Mouse (Mus musculus) cerebellum, adult 9-11 months (tissue): ENCODE results near the gene Aspscr1.

Experiments
- DNase-seq: peaks from one replicate; pipeline ENCODE4 v3.0.0; 2022

Aspscr1 gene

GRCm38 (mm10) chr11:120684660-120685059 lies 11.9 kb downstream of the Aspscr1 start:
- DNase-seq = no peak

GRCm38 (mm10) chr11:120686650-120687272 lies 14.0 kb downstream of the Aspscr1 start:
- DNase-seq = no peak

DNA sequence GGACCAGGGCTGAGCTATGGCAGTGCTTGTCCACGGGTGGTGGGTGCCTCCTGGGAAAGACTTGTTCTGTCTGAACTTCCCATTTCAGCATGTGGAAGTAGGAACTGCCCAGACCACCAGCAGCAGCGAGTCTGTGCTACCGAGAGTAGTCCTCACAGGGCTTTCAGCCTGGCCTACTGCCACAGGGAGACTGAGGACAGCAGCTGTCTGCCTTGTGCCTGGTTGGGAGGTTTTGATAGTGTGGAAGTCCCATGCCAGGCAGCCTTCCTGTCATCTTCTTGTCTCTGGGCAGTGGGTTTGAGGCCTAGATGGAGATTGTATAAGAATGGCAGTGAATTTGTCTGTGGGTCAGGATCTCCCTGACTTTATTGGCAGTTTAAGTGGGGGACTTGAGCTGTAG lies 16.6 kb downstream of the Aspscr1 start:
- no peak for DNase-seq

GRCm38 (mm10) chr11:120692471-120693011 lies 19.8 kb downstream of the Aspscr1 start:
- no peak for DNase-seq

DNA sequence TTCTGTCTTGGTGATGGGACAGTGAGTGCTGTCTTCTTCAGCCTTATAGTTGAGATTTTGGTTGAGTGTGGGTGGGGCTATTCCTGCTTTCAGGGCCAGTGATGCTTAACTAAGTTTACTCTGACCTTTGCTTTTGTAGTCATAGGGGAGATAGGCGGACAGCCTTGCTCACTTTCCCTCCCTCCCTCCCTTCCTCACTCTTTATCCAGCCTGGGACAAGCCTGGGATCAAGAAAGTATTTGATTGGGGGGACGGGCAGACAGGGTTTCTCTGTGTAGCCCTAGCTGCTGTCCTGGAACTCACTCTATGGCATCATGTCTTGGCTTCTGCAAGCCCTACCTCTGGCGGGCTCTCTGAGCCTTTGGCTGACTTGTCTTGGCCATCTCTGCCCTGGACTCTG lies 20.7 kb downstream of the Aspscr1 start:
- DNase-seq = no peak

GRCm38 (mm10) chr11:120695184-120695583 lies 22.4 kb downstream of the Aspscr1 start:
- DNase-seq = no peak

GRCm38 (mm10) chr11:120695641-120696040 lies 22.9 kb downstream of the Aspscr1 start:
- DNase-seq = no peak

DNA sequence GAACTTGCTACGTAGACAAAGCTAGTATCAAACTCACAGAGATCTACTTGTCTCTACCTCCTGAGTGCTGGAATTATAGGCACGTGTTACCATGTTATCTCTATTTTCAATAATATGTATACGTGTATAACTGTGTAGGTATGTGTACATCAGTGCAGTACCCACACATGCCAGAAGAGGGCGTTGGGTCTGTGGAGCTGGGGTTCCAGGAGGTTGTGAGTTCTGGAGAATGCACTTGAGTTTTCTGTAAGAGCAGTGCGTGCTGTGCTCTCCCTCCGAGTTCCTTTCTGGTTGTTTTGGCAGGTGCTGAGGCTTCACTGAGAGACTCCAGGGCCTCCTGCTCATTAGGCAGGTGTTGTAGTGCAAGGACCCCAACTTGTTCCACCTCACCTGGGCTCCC lies 23.8 kb downstream of the Aspscr1 start:
- no peak for DNase-seq

- no peak for DNase-seq
Measured at GRCm38 (mm10) chr11:120697741-120698140, 25.0 kb downstream of the Aspscr1 start.

GRCm38 (mm10) chr11:120703696-120704454 lies 31.1 kb downstream of the Aspscr1 start:
- no peak for DNase-seq

DNA sequence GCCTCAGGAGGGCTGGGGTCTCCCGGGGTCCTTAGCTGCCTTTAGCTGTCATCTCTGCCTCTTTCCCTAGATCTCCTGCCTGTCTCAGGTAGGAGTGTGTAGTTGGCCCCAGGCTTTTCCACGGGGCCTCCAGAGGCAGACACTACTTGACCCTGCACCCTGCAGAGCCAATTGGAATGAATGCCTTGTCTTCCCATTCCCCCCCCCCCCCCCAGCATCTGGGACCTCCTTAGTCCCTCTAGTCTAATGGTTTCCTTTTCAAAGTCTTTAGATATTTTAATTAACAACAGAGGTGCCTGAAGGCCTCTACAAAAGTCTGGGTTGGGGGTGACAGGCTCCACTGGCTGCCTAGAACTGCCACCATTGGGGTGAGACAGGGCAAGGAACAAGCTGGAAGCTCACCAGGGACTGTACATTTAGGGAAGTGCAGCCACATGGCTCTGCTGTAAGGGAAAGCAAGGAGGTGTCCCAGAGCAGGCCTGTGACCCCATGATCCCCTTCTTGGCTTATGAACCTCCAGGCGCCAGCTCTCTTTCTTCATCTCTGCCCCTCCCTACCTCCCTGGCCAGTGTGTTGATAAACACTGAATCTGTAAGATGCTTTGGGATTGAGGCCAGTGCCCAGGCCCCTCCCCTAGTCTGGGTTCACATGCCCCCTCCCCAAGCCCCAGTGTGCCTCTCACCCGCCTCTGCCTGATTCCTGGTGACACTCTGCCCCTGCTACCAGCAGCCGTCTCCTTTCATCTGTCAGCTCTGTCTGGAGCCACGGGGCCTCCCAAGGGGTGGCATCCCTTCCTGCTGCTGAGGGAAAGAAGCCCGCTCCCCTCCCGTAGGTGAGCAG lies 31.9 kb downstream of the Aspscr1 start:
- no peak for DNase-seq

- DNase-seq = no peak
Measured at GRCm38 (mm10) chr11:120706120-120706519, 33.3 kb downstream of the Aspscr1 start.

DNA sequence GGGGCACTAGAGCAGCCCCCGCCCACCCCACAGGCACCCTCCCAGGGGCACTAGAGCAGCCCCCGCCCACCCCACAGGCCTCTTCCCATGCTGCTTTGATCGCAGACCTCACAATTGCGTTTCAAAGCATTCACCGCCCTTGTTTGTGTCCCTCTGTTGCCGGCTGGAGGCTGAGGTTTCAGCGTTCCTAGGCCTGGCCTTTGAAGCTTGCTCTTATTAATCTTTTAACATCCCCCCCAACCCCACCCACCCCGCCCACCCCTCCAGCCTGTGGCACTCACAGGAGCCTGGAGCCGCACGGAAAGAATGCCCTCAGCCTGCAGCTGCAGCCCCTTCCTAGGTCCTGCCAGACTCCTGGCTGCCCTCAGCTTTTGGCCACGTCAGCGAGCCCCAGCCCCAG lies 34.5 kb downstream of the Aspscr1 start:
- DNase-seq = no peak

GRCm38 (mm10) chr11:120707969-120708368 lies 35.2 kb downstream of the Aspscr1 start:
- DNase-seq = no peak

- DNase-seq = no peak
Measured at GRCm38 (mm10) chr11:120709551-120709950, 36.8 kb downstream of the Aspscr1 start.

DNA sequence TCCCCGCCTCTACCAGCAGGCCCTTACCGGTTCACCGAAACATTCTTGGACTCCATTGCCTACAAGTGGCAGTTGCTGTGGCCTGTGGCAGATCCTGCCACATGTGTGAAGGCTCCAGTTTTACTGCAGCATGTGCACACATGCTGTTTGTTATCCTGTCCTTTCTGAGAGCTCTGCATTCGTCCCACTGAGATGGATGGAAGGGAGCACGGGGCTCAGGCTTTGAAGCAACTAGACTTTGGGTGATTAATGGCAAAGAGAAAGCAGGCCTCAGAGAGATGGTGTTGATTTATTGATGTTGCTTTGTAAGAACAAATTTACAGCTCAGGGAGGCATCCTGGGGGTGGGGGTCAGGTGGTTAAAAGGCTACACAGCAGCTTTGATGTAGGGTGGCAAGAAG lies 37.9 kb downstream of the Aspscr1 start:
- no peak for DNase-seq

DNA sequence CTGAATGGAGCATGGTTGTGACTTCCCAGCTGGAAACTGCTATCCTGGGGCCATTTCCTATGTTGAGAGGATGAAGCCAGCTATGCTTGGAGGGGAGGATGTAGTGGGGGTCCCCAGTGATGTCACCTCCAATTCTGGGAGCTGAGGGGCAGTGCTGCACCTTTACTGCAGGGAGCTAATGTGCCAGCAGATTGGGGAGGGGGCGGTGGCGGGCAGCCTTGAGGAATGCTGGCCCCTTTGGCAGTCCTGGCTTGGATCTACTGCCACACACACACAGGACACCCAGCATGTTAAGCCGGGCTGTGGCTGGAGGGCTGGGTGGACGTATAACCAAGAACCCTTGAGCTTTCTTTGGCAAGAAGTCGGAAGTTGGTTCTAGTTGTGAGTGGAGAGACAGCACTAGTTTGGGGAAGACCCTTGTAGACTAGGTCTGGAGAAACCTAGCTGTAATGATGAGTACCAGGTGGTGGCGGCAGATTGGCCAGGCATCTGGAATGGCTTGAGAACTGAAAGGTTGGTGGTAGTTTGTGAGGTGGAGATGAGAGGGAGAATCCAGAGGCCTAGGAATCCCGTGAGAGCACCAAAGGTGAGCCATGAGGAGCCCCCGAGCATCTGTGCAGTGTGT lies 39.3 kb downstream of the Aspscr1 start:
- peak; percentile 58 for DNase-seq

DNA sequence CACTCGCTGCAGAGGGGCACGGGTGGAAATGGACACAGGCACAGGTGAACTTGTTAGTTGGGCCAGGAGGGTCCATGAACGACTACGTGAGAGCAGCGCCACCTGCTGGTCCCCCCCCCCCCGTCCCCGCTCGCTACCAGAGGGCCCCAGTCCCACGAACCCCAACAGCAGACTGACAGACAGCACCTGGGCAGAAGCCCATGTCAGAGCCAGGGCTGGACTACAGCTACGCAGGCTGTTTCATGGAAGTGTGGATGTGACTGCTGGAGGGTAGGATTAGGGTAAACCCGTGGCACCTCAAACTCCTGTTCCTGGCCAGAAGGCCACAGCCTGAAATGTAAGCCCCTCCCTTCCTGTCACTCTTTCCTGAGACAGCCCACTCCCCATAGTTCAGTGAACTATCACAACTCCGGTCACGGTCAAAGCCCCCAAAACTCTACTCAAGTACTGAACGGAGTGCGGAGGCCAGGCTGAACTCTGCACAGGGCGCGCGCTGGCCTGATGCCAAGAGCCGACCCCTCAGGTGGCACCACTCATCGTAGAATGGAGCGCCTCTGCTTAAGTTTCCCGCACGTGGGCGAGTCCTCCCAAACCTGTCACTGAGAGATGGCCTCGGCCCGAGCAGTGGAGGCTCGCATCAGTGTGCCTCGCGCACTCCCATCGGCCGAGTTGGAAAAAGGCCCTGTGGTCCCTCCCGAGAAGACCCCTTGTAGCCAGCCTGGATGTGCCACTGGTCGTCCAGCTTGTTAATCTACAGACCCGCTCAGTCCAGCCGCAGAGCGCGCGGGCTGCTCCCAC lies 40.2 kb downstream of the Aspscr1 start:
- peak; percentile 78 for DNase-seq

DNA sequence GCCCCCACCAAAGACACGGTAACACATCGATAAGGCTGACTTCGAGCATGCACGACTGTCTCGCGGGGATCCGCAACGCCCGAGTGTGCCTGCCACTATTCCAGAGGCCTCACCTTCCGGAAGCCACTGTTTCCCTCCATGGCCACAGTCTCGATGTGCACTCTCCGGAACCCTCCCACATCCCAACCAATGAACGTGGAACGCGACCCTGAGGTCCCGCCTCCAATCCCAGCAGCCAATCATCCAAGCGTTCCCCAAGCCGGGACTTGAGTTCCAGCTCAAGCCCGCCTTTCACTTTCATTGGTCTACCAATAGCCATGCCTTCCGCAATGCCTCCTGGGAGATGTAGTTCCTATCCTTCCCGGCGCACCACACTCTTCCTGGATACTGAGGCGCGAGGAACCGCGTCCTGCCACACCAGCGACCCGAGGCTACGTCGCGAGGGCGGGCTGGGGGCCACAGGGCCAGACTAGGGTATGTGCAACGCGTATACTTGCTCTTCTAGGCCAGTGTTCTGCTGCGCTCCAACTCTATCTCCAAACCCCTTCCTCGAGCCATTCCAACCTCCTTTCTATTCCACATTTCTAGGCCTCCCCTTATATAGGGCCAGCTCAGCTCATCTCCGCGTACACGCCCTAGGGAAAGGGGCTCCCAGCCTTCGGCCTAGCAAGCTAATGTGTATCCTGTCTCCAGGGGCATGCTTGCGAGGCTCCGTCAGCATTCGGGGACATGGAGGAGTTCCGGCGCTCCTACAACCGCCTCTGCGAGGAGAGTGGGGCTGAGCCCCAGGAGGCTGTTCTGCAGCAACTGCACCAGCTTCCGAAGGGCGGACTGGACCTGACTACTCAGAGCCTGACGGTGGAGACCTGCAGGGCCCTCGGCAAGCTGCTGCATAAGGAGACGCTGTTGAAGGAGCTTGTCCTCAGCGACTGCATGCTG lies 41.1 kb downstream of the Aspscr1 start, which contains the start of the genes Cenpx and Lrrc45:
Gene Cenpx (minus strand): TSS at position 159 of the 939 bp plus-strand sequence.
Gene Lrrc45 (plus strand): TSS at position 346 of the 939 bp plus-strand sequence.
- DNase-seq = peak; percentile 98

GRCm38 (mm10) chr11:120714546-120714945 lies 41.8 kb downstream of the Aspscr1 start:
- peak; percentile 57 for DNase-seq

- peak; percentile 51 for DNase-seq
Measured at GRCm38 (mm10) chr11:120715131-120715530, 42.4 kb downstream of the Aspscr1 start.
